In the genomic region with DNA sequence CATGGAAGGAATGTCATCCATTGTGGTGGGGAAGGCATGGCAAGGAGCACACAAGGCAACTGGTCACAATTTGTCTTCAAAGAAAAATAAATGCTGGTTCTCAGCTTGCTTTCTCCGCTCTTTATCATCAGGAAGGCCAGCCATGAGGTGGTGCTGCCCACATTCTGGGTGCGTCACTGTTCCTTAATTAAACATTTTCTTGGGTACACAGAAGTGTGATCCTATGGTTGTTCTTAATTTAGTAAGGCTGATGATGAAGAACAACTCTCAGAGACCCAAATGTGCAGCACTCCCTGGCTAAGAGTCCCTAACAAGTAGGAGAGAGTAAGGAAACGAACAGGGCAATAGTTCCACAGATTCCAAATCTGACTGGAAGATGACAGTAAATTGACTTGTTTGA, we compare ENCODE assay signal across 27 mouse cellular contexts. TPM values are rescaled to one million over a fixed set of nuclear protein-coding genes. Genes with fewer than 3 reads are reported as not detected.
"Had no signal": no experiment of that assay in that cellular context is flagged by ENCODE, and none has a peak within 500 bp of the region (broad histone marks: within the 10 kb centered on the region; RNA-seq: fewer than 3 reads in every experiment).

No protein-coding gene starts in this region.

- H3K4me2 ChIP-seq: liver, embryonic 12.5 days; lung, embryonic 14.5 days; midbrain, embryonic 12.5 days; neural tube, embryonic 13.5 days; neural tube, embryonic 15.5 days had no signal

- H3K36me3 ChIP-seq: liver, embryonic 12.5 days; midbrain, embryonic 10.5 days; midbrain, embryonic 12.5 days; neural tube, embryonic 13.5 days; neural tube, embryonic 15.5 days had no signal

- H3K4me3 ChIP-seq: liver, embryonic 12.5 days; midbrain, embryonic 10.5 days; midbrain, embryonic 12.5 days; myocyte; neural tube, embryonic 13.5 days; neural tube, embryonic 15.5 days had no signal

- H3K9ac ChIP-seq: liver, embryonic 12.5 days; liver, embryonic 14.5 days; lung, embryonic 14.5 days; midbrain, embryonic 12.5 days; neural tube, embryonic 13.5 days; neural tube, embryonic 15.5 days had no signal

- ATAC-seq: liver, embryonic 12.5 days; midbrain, embryonic 16.5 days had no signal

- H3K4me1 ChIP-seq: liver, embryonic 12.5 days; midbrain, embryonic 10.5 days; midbrain, embryonic 12.5 days; neural tube, embryonic 13.5 days; neural tube, embryonic 15.5 days had no signal

- H3K27ac ChIP-seq: liver, embryonic 12.5 days; liver, embryonic 14.5 days; midbrain, embryonic 10.5 days; midbrain, embryonic 12.5 days; neural tube, embryonic 13.5 days; neural tube, embryonic 15.5 days had no signal

- DNase-seq: lung, adult 18-20 months; lung, embryonic 14.5 days; lung, postnatal 10 days; lung, postnatal 4 days; midbrain, embryonic 14.5 days; retina, postnatal 1 day; right cerebral cortex, postnatal 25 days; spleen, adult 18-20 months; thymus, adult 2 months; thymus, postnatal 25 days; thymus, postnatal 4 days had no signal

- H3K9me3 ChIP-seq: liver, embryonic 12.5 days; midbrain, embryonic 10.5 days; midbrain, embryonic 12.5 days; neural tube, embryonic 13.5 days; neural tube, embryonic 15.5 days had no signal

- H3K27me3 ChIP-seq: liver, embryonic 12.5 days; midbrain, embryonic 12.5 days; neural tube, embryonic 13.5 days; neural tube, embryonic 15.5 days had no signal

RNA-seq across cellular contexts. Expression of a gene that starts 4.2 kb away (rescaled TPM):
- polyA plus RNA-seq: liver, embryonic 12.5 days; liver, embryonic 14.5 days; liver, embryonic 16.5 days; lung, embryonic 14.5 days; lung, embryonic 16.5 days; midbrain, embryonic 10.5 days; midbrain, embryonic 12.5 days; midbrain, embryonic 14.5 days; midbrain, embryonic 16.5 days; myocyte; neural tube, embryonic 11.5 days; neural tube, embryonic 13.5 days; neural tube, embryonic 15.5 days; small intestine, adult 2 months; stomach, embryonic 14.5 days; stomach, embryonic 16.5 days; testis, adult 2 months; urinary bladder, adult 2 months had no signal

RNA-seq across cellular contexts. Expression of a gene that starts 23.1 kb away (rescaled TPM):
- polyA plus RNA-seq: liver, embryonic 12.5 days; liver, embryonic 14.5 days; liver, embryonic 16.5 days; lung, embryonic 14.5 days; lung, embryonic 16.5 days; midbrain, embryonic 10.5 days; midbrain, embryonic 12.5 days; midbrain, embryonic 14.5 days; midbrain, embryonic 16.5 days; myocyte; neural tube, embryonic 11.5 days; neural tube, embryonic 13.5 days; neural tube, embryonic 15.5 days; small intestine, adult 2 months; stomach, embryonic 14.5 days; stomach, embryonic 16.5 days; testis, adult 2 months; urinary bladder, adult 2 months had no signal

RNA-seq across cellular contexts. Expression of a gene that starts 47.1 kb away (rescaled TPM):
- polyA plus RNA-seq: liver, embryonic 12.5 days; liver, embryonic 14.5 days; liver, embryonic 16.5 days; lung, embryonic 14.5 days; lung, embryonic 16.5 days; midbrain, embryonic 10.5 days; midbrain, embryonic 12.5 days; midbrain, embryonic 14.5 days; midbrain, embryonic 16.5 days; myocyte; neural tube, embryonic 11.5 days; neural tube, embryonic 13.5 days; neural tube, embryonic 15.5 days; small intestine, adult 2 months; stomach, embryonic 14.5 days; testis, adult 2 months; urinary bladder, adult 2 months had no signal

RNA-seq across cellular contexts. Expression of a gene that starts 51.9 kb away (rescaled TPM):
- polyA plus RNA-seq: liver, embryonic 12.5 days; liver, embryonic 14.5 days; liver, embryonic 16.5 days; lung, embryonic 14.5 days; lung, embryonic 16.5 days; midbrain, embryonic 10.5 days; midbrain, embryonic 12.5 days; midbrain, embryonic 14.5 days; midbrain, embryonic 16.5 days; myocyte; neural tube, embryonic 11.5 days; neural tube, embryonic 13.5 days; neural tube, embryonic 15.5 days; small intestine, adult 2 months; stomach, embryonic 14.5 days; testis, adult 2 months; thymus, adult 2 months; urinary bladder, adult 2 months had no signal

RNA-seq across cellular contexts. Expression of a gene that starts 58.6 kb away (rescaled TPM):
- polyA plus RNA-seq: liver, embryonic 12.5 days; liver, embryonic 14.5 days; liver, embryonic 16.5 days; lung, embryonic 14.5 days; lung, embryonic 16.5 days; midbrain, embryonic 10.5 days; midbrain, embryonic 12.5 days; midbrain, embryonic 14.5 days; midbrain, embryonic 16.5 days; myocyte; neural tube, embryonic 11.5 days; neural tube, embryonic 13.5 days; neural tube, embryonic 15.5 days; small intestine, adult 2 months; stomach, embryonic 14.5 days; testis, adult 2 months; urinary bladder, adult 2 months had no signal
